Mouse (Mus musculus): Measurements from ENCODE around the gene Slc25a43.

Slc25a43 gene

GRCm38 (mm10) chrX:36794571-36794970 lies 51.1 kb downstream of the Slc25a43 start:
- DNase-seq: peak in 1 of 2 experiments; percentile 15

GRCm38 (mm10) chrX:36795424-36796162 lies 52.1 kb downstream of the Slc25a43 start, which contains the start of gene Slc25a5:
TSS of gene Slc25a5 (plus strand) at chrX:36795651.
- DNase-seq: peak; percentile 85 to 91

GRCm38 (mm10) chrX:36796163-36796581 lies 52.7 kb downstream of the Slc25a43 start:
- DNase-seq: peak; percentile 86 to 92

- peak in 1 of 2 experiments; percentile 9 for DNase-seq
Observed at GRCm38 (mm10) chrX:36796734-36797133, 53.3 kb downstream of the Slc25a43 start.

GRCm38 (mm10) chrX:36799131-36799879 lies 55.8 kb downstream of the Slc25a43 start:
- DNase-seq: no peak

- DNase-seq: no peak
Observed at GRCm38 (mm10) chrX:36803189-36803588, 59.7 kb downstream of the Slc25a43 start.

- DNase-seq: no peak
Observed at GRCm38 (mm10) chrX:36804196-36804595, 60.7 kb downstream of the Slc25a43 start.

- no peak for DNase-seq
Observed at GRCm38 (mm10) chrX:36805466-36806235, 62.2 kb downstream of the Slc25a43 start.

- DNase-seq: peak; percentile 92 to 93
Observed at GRCm38 (mm10) chrX:36807360-36808317, 64.2 kb downstream of the Slc25a43 start.

GRCm38 (mm10) chrX:36808318-36808683 lies 64.8 kb downstream of the Slc25a43 start:
- no peak for DNase-seq

- peak in 1 of 2 experiments; percentile 58 for DNase-seq
Observed at GRCm38 (mm10) chrX:36811377-36811776, 67.9 kb downstream of the Slc25a43 start.

- no peak for DNase-seq
Observed at GRCm38 (mm10) chrX:36814161-36814836, 70.8 kb downstream of the Slc25a43 start.

- DNase-seq: no peak
Observed at GRCm38 (mm10) chrX:36815022-36815421, 71.6 kb downstream of the Slc25a43 start.

GRCm38 (mm10) chrX:36815439-36815838 lies 72.0 kb downstream of the Slc25a43 start:
- DNase-seq: no peak

- no peak for DNase-seq
Observed at GRCm38 (mm10) chrX:36816368-36816899, 73.0 kb downstream of the Slc25a43 start.

GRCm38 (mm10) chrX:36816953-36817441 lies 73.5 kb downstream of the Slc25a43 start:
- peak; percentile 23 to 37 for DNase-seq

GRCm38 (mm10) chrX:36819575-36819974 lies 76.1 kb downstream of the Slc25a43 start:
- no peak for DNase-seq

- peak in 1 of 2 experiments; percentile 51 for DNase-seq
Observed at GRCm38 (mm10) chrX:36820201-36820600, 76.7 kb downstream of the Slc25a43 start.

GRCm38 (mm10) chrX:36823932-36824711 lies 80.7 kb downstream of the Slc25a43 start:
- no peak for DNase-seq

- DNase-seq: no peak
Observed at GRCm38 (mm10) chrX:36825032-36825431, 81.6 kb downstream of the Slc25a43 start.

Measured in cerebellum, postnatal 25 days (tissue).